Mouse (Mus musculus) kidney, embryonic 16.5 days (tissue): ENCODE results near the gene Arhgap21. TPM values are rescaled to one million over a fixed set of nuclear protein-coding genes. Genes with fewer than 3 reads are reported as not detected.

Source experiments
- ATAC-seq: fragments of 200-750 bp; cut with Nextera tagmentation; 2 replicates; pipeline ENCODE4 v1.8.0; 2017; ENCODE audit warnings: moderate TSS enrichment; ENCODE audit not compliant: low FRiP score, low TSS enrichment
- H3K27ac ChIP-seq: fragments of 300-500 bp; sonication (generic); 2 replicates; pipeline ENCODE4 v1.5.1; 2014; ENCODE audit warnings: low read length
- H3K27me3 ChIP-seq: fragments of 300-500 bp; sonication (generic); 2 replicates; pipeline ENCODE4 v1.6.1; 2014; ENCODE audit warnings: low read length, control low read depth, mixed read lengths; ENCODE audit not compliant: insufficient read depth
- H3K36me3 ChIP-seq: fragments of 300-500 bp; sonication (generic); 2 replicates; pipeline ENCODE4 v1.6.1; 2014; ENCODE audit warnings: low read length, control low read depth, mixed read lengths; ENCODE audit not compliant: insufficient read depth
- H3K4me1 ChIP-seq: fragments of 300-500 bp; sonication (generic); 2 replicates; pipeline ENCODE4 v1.6.1; 2014; ENCODE audit warnings: low read length, control low read depth, mixed read lengths; ENCODE audit not compliant: insufficient read depth
- H3K4me2 ChIP-seq: fragments of 300-500 bp; sonication (generic); replicated peaks from 2 replicates; pipeline ENCODE4 v1.6.1; 2014; ENCODE audit warnings: low read depth, low read length
- H3K4me3 ChIP-seq: fragments of 300-500 bp; sonication (generic); 2 replicates; pipeline ENCODE4 v1.5.1; 2014; ENCODE audit warnings: mild to moderate bottlenecking, low read length
- H3K9ac ChIP-seq: fragments of 300-500 bp; sonication (generic); replicated peaks from 2 replicates; pipeline ENCODE4 v1.6.1; 2014; ENCODE audit warnings: low read length
- H3K9me3 ChIP-seq: fragments of 300-500 bp; sonication (generic); 2 replicates; pipeline ENCODE4 v1.6.1; 2016; ENCODE audit warnings: low read length, control low read depth
- WGBS: fragments of 180-500 bp; shearing (Covaris S2); extraction: QIAGEN DNeasy Blood & Tissue Kit; methylation state at CpG from one replicate; pipeline ENCODE4 v1.1.7; 2014; 5-methylcytosine and 5-hydroxymethylcytosine counted together
- polyA plus RNA-seq: library from polyadenylated mRNA; unstranded; fragments of >200 nt; fragmentation: Nextera tagmentation; extraction: Ambion mirVana; gene quantifications from 2 replicates; pipeline ENCODE4 v1.2.1, GENCODE M21; 2015

The Arhgap21 gene
- polyA plus RNA-seq, 1 experiment from 2014 or later = 9.2 TPM

- no peak for ATAC-seq
- Histone ChIP-seq H3K9me3 (peaks cover 4% of the 10 kb centered on the region; the same call in 1 of the 2 replicates), H3K4me3 (no peak overlapping the region), H3K27me3 (no peaks in the 10 kb centered on the region), H3K4me2 (no peak overlapping the region), H3K27ac (no peak overlapping the region), H3K9ac (no peak overlapping the region), H3K4me1 (0 out of 2 replicates have a peak, but pooled peaks cover 5% of the 10 kb centered on the region), H3K36me3 (no peaks in the 10 kb centered on the region)
- 70% methylated on average over 2 of the region's 2 CpGs for WGBS
These were observed 22.2 kb upstream of the Arhgap21 start for GRCm38 (mm10) chr2:20990907-20991306.

- H3K36me3 ChIP-seq = no peaks in the 10 kb centered on the region
- no peak overlapping the region for H3K27ac ChIP-seq
- H3K4me1 ChIP-seq = 0 out of 2 replicates have a peak, but pooled peaks cover 5% of the 10 kb centered on the region
- H3K4me2 ChIP-seq = no peak overlapping the region
- ATAC-seq = peak; percentile 86
- peaks cover 4% of the 10 kb centered on the region; the same call in 1 of the 2 replicates for H3K9me3 ChIP-seq
- H3K4me3 ChIP-seq = no peak overlapping the region
- no peak overlapping the region for H3K9ac ChIP-seq
- no peaks in the 10 kb centered on the region for H3K27me3 ChIP-seq
- 22% methylated on average over 3 of the region's 3 CpGs for WGBS
These were observed 21.4 kb upstream of the Arhgap21 start for GRCm38 (mm10) chr2:20990056-20990455.

DNA sequence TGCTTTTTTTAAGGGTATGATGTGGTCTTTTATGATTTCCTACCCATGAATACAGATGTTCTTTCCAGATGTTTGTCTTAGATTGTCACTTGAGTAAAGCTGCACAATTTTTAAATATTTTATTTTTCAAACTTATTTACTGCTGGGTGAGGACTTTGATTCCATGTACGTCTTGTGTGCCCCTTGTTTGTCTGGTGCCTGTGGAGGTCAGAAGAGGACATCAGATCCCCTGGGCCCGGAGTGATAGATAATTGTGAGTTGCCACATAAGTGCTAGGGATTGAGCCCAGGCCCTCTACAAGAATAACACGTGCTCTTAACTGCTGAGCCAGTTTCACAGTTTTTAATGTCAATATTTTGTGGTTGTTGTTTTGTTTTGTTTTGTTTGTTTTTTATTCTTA lies 19.1 kb upstream of the Arhgap21 start:
- Histone ChIP-seq H3K4me3 (no peak overlapping the region), H3K36me3 (no peaks in the 10 kb centered on the region), H3K4me2 (no peak overlapping the region), H3K27me3 (no peaks in the 10 kb centered on the region), H3K27ac (no peak overlapping the region), H3K9me3 (peaks cover 4% of the 10 kb centered on the region; the same call in 1 of the 2 replicates), H3K4me1 (0 out of 2 replicates have a peak, but pooled peaks cover 5% of the 10 kb centered on the region), H3K9ac (no peak overlapping the region)
- 70% methylated on average over 3 of the region's 3 CpGs for WGBS
- no peak for ATAC-seq

DNA sequence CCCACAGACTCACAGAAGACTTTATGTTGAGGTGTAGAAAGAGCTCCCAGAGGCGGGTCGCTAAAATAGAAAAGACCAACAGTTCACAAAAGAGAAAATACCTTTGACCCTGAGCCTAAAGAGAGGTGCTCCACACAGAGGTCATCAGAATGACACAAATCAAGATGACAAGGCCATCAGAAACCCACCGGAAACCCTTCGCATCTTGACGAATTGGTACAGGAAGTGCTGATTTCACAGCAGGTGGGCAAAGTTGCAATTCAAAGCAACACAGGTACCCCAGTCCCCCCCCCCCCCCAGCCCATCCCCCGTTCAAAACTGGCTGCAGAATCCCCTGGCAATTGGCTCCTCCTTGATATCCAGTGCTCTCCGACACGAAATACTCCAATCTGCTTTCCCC lies 10.0 kb upstream of the Arhgap21 start:
- no peak for ATAC-seq
- Histone ChIP-seq H3K4me1 (no peaks in the 10 kb centered on the region), H3K4me2 (no peak overlapping the region), H3K9me3 (peaks cover 4% of the 10 kb centered on the region; the same call in 1 of the 2 replicates), H3K27ac (no peak overlapping the region), H3K36me3 (no peaks in the 10 kb centered on the region), H3K4me3 (no peak overlapping the region), H3K27me3 (no peaks in the 10 kb centered on the region), H3K9ac (no peak overlapping the region)
- 72% methylated on average over 8 of the region's 8 CpGs for WGBS

- H3K36me3 ChIP-seq = no peaks in the 10 kb centered on the region
- H3K4me1 ChIP-seq = no peaks in the 10 kb centered on the region
- ATAC-seq = no peak
- no peak overlapping the region for H3K9ac ChIP-seq
- H3K27me3 ChIP-seq = no peaks in the 10 kb centered on the region
- no peak overlapping the region for H3K4me3 ChIP-seq
- H3K4me2 ChIP-seq = no peak overlapping the region
- H3K27ac ChIP-seq = no peak overlapping the region
- H3K9me3 ChIP-seq = peaks cover 4% of the 10 kb centered on the region; the same call in 1 of the 2 replicates
These were observed 8.4 kb upstream of the Arhgap21 start for GRCm38 (mm10) chr2:20977051-20977450.

DNA sequence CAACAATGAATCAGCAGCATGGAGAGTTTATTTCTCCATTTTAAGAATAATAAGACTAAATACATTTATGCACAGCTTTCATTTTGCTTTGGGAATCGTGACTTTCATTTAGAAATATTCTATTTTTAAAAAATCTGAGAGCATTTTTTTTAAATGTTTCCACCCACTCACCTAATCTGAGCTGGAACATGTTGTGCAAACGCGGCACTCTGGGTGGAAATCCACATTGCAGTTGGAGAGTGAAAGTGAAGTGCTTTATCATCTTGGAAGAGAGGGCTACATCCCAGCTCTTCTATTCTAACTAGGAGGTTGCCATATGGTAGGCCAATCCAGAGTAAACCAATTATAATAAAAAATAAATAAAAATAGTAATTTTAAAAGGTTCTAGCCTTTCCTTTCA lies 4.8 kb upstream of the Arhgap21 start:
- H3K9me3 ChIP-seq = peaks cover 4% of the 10 kb centered on the region; the same call in 1 of the 2 replicates
- H3K36me3 ChIP-seq = no peaks in the 10 kb centered on the region
- ATAC-seq = no peak
- H3K4me1 ChIP-seq = 0 out of 2 replicates have a peak, but pooled peaks cover 5% of the 10 kb centered on the region
- H3K27ac ChIP-seq = no peak overlapping the region
- 88% methylated on average over 3 of the region's 3 CpGs for WGBS
- H3K4me2 ChIP-seq = no peak overlapping the region
- no peaks in the 10 kb centered on the region for H3K27me3 ChIP-seq
- no peak overlapping the region for H3K9ac ChIP-seq
- H3K4me3 ChIP-seq = no peak overlapping the region

DNA sequence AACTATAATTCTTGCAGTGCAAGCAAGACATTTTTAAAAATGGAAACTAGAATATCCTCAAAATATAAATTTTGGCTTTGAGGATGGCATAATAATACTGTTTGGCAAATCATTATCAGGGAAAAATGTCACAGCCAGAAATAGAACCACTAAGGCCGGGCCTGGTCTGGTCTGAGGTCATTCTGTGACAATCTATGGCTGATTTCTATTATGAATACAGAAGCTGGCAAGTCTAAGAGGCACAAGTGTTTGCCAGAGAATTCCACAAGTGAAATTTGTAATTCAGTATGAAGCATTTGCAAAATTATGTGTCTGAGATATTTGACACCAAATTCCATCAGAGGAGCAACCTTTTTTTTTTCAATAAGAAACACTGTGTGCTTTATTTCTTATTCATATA lies 3.5 kb upstream of the Arhgap21 start:
- H3K9ac ChIP-seq = no peak overlapping the region
- no peak overlapping the region for H3K4me2 ChIP-seq
- 76% methylated on average over 1 of the region's 1 CpGs for WGBS
- peaks cover 4% of the 10 kb centered on the region; the same call in 1 of the 2 replicates for H3K9me3 ChIP-seq
- H3K27me3 ChIP-seq = no peaks in the 10 kb centered on the region
- H3K4me3 ChIP-seq = no peak overlapping the region
- H3K36me3 ChIP-seq = no peaks in the 10 kb centered on the region
- H3K27ac ChIP-seq = no peak overlapping the region
- H3K4me1 ChIP-seq = peaks cover 5% of the 10 kb centered on the region; the same call in 1 of the 2 replicates
- no peak for ATAC-seq

- H3K27ac ChIP-seq = no peak overlapping the region
- H3K4me3 ChIP-seq = no peak overlapping the region
- H3K9me3 ChIP-seq = peaks cover 4% of the 10 kb centered on the region; the same call in 1 of the 2 replicates
- peaks cover 10% of the 10 kb centered on the region for H3K4me1 ChIP-seq
- no peaks in the 10 kb centered on the region for H3K27me3 ChIP-seq
- ATAC-seq = no peak
- no peak overlapping the region for H3K4me2 ChIP-seq
- H3K9ac ChIP-seq = no peak overlapping the region
- no peaks in the 10 kb centered on the region for H3K36me3 ChIP-seq
These were observed 2.9 kb upstream of the Arhgap21 start for GRCm38 (mm10) chr2:20971628-20972027.

GRCm38 (mm10) chr2:20969201-20970200 lies 820 bp upstream of the Arhgap21 start:
- ATAC-seq = peak; percentile 97
- Histone ChIP-seq H3K4me3 (peak overlapping the region; percentile 87), H3K9ac (peak overlapping the region; percentile 97), H3K9me3 (no peaks in the 10 kb centered on the region), H3K27ac (peak overlapping the region; percentile 94), H3K4me2 (peak overlapping the region; percentile 91), H3K36me3 (no peaks in the 10 kb centered on the region), H3K27me3 (no peaks in the 10 kb centered on the region), H3K4me1 (peaks cover 24% of the 10 kb centered on the region)
- under 1% methylated on average over 49 of the region's 49 CpGs for WGBS
